Mouse (Mus musculus) G1E (cell line): ENCODE measurements around the gene Tmem156.

Experiments used
- CTCF ChIP-seq: IDR thresholded peaks from 2 replicates; pipeline ENCODE4 v1.5.1; 2012; ENCODE audit warnings: low read depth, low read length, inconsistent platforms, mixed read lengths
- GATA1 ChIP-seq: IDR thresholded peaks from 2 replicates; pipeline ENCODE4 v1.6.1; 2012; ENCODE audit warnings: borderline replicate concordance, low read length, inconsistent platforms, mixed read lengths
- POLR2AphosphoS5 ChIP-seq: IDR thresholded peaks from 2 replicates; pipeline ENCODE4 v1.6.1; 2012; ENCODE audit warnings: low read depth, low read length, inconsistent platforms; ENCODE audit not compliant: insufficient replicate concordance
- TAL1 ChIP-seq: conservative IDR thresholded peaks from 2 replicates; pipeline ENCODE4 v1.6.1; 2012; ENCODE audit warnings: low read depth, low read length, inconsistent platforms, mixed read lengths

DNA sequence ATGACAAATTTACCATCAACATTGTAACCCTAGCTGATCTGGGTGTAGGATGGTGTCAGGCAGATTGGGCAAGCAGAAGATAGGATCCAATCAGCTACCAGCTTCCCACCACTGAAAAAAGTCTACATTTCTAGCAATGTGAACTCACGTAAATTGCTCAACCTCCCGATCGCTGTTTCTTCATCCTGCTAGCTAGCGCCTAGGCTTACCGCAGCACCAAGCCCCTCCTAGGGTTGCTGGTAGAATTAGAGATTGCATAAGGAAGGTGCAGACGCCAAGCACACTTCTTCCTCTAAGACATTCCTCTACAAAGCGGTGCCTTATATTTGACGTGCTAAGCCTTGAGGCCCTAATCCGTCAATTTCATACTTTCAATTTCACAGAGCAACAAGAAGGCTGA lies 53.6 kb downstream of the Tmem156 start:
- TF ChIP-seq CTCF = no peak
- TF ChIP-seq POLR2AphosphoS5 = no peak
- TF ChIP-seq GATA1 = no peak
- TF ChIP-seq TAL1 = no peak
